Mouse (Mus musculus) lung, embryonic 16.5 days (tissue): ENCODE measurements around the gene Acbd3. TPM values are rescaled to one million over a fixed set of nuclear protein-coding genes. Genes with fewer than 3 reads are reported as not detected.

Source experiments
- ATAC-seq: fragments of 200-750 bp; cut with Nextera tagmentation; 2 replicates; pipeline ENCODE4 v1.8.0; 2017; ENCODE audit warnings: low read depth, mild to moderate bottlenecking, moderate library complexity
- H3K27ac ChIP-seq: fragments of 300-500 bp; sonication (generic); 2 replicates; pipeline ENCODE4 v1.5.1; 2014; ENCODE audit warnings: mild to moderate bottlenecking, control low read depth, low read length
- H3K27me3 ChIP-seq: fragments of 300-500 bp; sonication (generic); 2 replicates; pipeline ENCODE4 v1.6.1; 2014; ENCODE audit warnings: low read depth, low read length, mixed read lengths; ENCODE audit not compliant: control insufficient read depth, insufficient read depth
- H3K36me3 ChIP-seq: fragments of 300-500 bp; sonication (generic); 2 replicates; pipeline ENCODE4 v1.6.1; 2014; ENCODE audit warnings: low read length; ENCODE audit not compliant: control insufficient read depth, insufficient read depth
- H3K4me1 ChIP-seq: fragments of 300-500 bp; sonication (generic); replicated peaks from 2 replicates; pipeline ENCODE4 v1.6.1; 2014; ENCODE audit warnings: low read length, mixed read lengths; ENCODE audit not compliant: control insufficient read depth, insufficient read depth
- H3K4me2 ChIP-seq: fragments of 300-500 bp; sonication (generic); 2 replicates; pipeline ENCODE4 v1.6.1; 2014; ENCODE audit warnings: low read depth, low read length, control low read depth
- H3K4me3 ChIP-seq: fragments of 300-500 bp; sonication (generic); 2 replicates; pipeline ENCODE4 v1.5.1; 2014; ENCODE audit warnings: mild to moderate bottlenecking, low read length, control low read depth
- H3K9ac ChIP-seq: fragments of 300-500 bp; sonication (generic); 2 replicates; pipeline ENCODE4 v1.6.1; 2014; ENCODE audit warnings: low read length, control low read depth
- H3K9me3 ChIP-seq: fragments of 300-500 bp; sonication (generic); 2 replicates; pipeline ENCODE4 v1.6.1; 2016; ENCODE audit warnings: low read length; ENCODE audit not compliant: control insufficient read depth
- WGBS: fragments of 180-500 bp; shearing (Covaris S2); extraction: QIAGEN DNeasy Blood & Tissue Kit; methylation state at CpG from one replicate; pipeline ENCODE4 v1.1.7; 2014; 5-methylcytosine and 5-hydroxymethylcytosine counted together
- polyA plus RNA-seq: library from polyadenylated mRNA; unstranded; fragments of >200 nt; fragmentation: Nextera tagmentation; extraction: Ambion mirVana; gene quantifications from 2 replicates; pipeline ENCODE4 v1.2.1, GENCODE M21; 2015

Acbd3 gene
- polyA plus RNA-seq, 1 experiment from 2014 or later, result 20.7 TPM

DNA sequence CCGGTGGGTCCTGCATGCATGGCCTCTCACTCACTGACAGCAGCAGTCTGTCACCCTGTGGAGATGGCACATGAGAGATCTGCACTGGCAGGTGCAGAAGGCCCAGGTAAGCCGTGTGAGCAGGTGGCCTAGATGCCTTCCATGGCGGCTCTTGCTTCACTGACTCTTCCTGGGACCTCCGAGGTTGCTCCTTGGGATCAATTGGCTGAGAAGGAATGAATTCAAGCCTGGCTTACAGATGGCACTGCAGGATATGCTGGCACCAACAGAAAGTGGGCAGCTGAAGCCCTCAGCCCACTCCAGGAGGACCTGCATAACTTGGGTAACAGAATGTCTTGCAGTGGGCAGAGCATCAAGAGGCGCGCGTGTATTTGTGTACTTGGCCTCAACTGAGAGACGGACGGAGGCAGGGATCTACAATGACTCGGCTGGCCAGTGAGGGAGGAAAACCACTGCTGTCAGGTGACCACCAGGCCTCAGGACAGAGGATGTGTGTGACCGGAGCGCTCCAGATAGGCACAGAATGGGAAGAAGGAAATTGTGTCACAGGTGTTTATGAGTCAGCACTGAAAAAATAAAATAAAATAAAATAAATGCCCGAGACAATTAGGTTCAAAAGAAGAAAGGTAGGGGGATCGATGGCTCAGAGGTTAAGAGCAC, 66.1 kb downstream of the Acbd3 start:
- no peak for ATAC-seq
- H3K4me3 ChIP-seq, result no peak overlapping the region
- no peaks in the 10 kb centered on the region for H3K36me3 ChIP-seq
- no peaks in the 10 kb centered on the region for H3K9me3 ChIP-seq
- H3K4me2 ChIP-seq, result no peak overlapping the region
- peaks cover 10% of the 10 kb centered on the region for H3K4me1 ChIP-seq
- 74% methylated on average over 14 of the region's 14 CpGs for WGBS
- H3K27ac ChIP-seq, result no peak overlapping the region
- H3K9ac ChIP-seq, result no peak overlapping the region
- no peaks in the 10 kb centered on the region for H3K27me3 ChIP-seq

GRCm38 (mm10) chr1:180792814-180793213, 67.0 kb downstream of the Acbd3 start:
- 80% methylated on average over 4 of the region's 4 CpGs for WGBS
- Histone ChIP-seq H3K4me2 (no peak overlapping the region), H3K36me3 (no peaks in the 10 kb centered on the region), H3K4me3 (no peak overlapping the region), H3K9ac (no peak overlapping the region), H3K4me1 (peaks cover 10% of the 10 kb centered on the region), H3K27me3 (no peaks in the 10 kb centered on the region), H3K9me3 (no peaks in the 10 kb centered on the region), H3K27ac (no peak overlapping the region)
- ATAC-seq, result no peak

- Histone ChIP-seq H3K27me3 (no peaks in the 10 kb centered on the region), H3K9ac (peak overlapping the region; percentile 65), H3K4me3 (peak overlapping the region; percentile 48), H3K27ac (no peak overlapping the region), H3K36me3 (no peaks in the 10 kb centered on the region), H3K9me3 (no peaks in the 10 kb centered on the region), H3K4me2 (peak overlapping the region; percentile 84), H3K4me1 (peaks cover 10% of the 10 kb centered on the region)
- peak; percentile 55 for ATAC-seq
- WGBS, result 8% methylated on average over 18 of the region's 18 CpGs
Measured at GRCm38 (mm10) chr1:180793445-180794117, 67.7 kb downstream of the Acbd3 start.

DNA sequence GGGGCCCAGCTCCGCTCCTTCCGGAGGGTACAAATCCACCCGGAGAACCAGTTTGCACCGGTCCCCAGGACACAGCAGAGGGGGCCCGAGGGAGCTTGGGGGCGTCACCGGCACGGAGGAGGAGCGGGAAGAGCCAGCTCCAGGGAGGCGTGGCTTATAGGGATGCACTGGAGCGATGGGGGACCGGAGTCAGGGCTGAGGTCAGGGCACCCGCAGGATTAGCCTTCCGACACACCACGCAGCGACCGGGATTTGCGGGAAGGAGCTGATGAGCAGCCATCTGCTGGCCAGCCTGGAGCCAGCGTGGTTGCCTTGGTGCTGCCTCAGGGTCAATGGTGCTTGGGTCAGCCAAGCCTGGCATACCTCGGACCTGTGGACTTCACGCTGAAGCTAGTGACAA, 68.3 kb downstream of the Acbd3 start:
- Histone ChIP-seq H3K4me3 (peak overlapping the region; percentile 48), H3K4me1 (peaks cover 10% of the 10 kb centered on the region), H3K4me2 (peak overlapping the region; percentile 84), H3K9me3 (no peaks in the 10 kb centered on the region), H3K27ac (no peak overlapping the region), H3K9ac (peak overlapping the region; percentile 65), H3K36me3 (no peaks in the 10 kb centered on the region), H3K27me3 (no peaks in the 10 kb centered on the region)
- WGBS, result 3% methylated on average over 21 of the region's 21 CpGs
- peak; percentile 85 for ATAC-seq

DNA sequence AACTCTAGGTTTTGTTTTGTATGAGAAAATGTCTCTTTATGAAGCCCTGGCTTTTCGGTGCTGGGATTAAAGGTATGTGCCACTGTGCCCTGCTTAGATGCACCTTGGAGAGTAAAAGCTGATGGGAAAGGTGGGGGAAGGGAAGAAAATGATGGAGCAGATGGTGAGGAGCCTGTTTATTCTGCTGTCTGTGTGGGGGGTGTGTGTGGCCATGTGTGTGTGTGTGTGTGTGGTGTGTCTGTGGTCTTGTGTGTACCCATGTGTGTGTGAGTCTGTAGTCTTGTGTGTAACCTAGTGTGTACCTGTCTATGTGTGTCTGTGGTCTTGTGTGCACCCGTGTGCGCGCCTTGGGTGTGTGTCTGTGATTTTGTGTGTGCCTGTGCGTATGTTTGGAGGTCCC, 72.8 kb downstream of the Acbd3 start:
- H3K4me3 ChIP-seq, result no peak overlapping the region
- no peaks in the 10 kb centered on the region for H3K27me3 ChIP-seq
- no peak for ATAC-seq
- H3K9me3 ChIP-seq, result no peaks in the 10 kb centered on the region
- peaks cover 8% of the 10 kb centered on the region for H3K4me1 ChIP-seq
- H3K9ac ChIP-seq, result no peak overlapping the region
- no peak overlapping the region for H3K4me2 ChIP-seq
- peaks cover 19% of the 10 kb centered on the region for H3K36me3 ChIP-seq
- no peak overlapping the region for H3K27ac ChIP-seq
- WGBS, result 95% methylated on average over 5 of the region's 5 CpGs

DNA sequence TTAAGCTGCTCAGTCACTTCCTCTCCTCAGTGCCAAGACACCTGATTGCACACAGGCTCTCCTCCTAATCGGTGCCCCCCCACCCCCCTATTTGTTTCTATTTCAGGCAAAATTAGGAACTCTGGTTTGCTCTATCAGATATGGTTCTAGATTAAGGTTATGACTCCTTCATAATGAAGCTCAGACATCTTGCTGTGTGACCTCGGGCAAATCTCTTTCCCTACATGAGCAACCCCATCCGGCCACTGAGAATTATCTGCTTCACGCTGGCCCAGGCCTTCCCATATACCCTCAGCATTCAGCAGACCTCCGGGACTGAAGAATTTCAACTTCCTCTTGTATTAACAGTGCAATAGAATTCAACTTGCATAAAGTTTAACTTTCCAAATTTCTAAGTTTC, 73.4 kb downstream of the Acbd3 start:
- no peak overlapping the region for H3K4me2 ChIP-seq
- H3K9ac ChIP-seq, result no peak overlapping the region
- no peak overlapping the region for H3K4me3 ChIP-seq
- no peaks in the 10 kb centered on the region for H3K9me3 ChIP-seq
- no peak overlapping the region for H3K27ac ChIP-seq
- H3K4me1 ChIP-seq, result peaks cover 2% of the 10 kb centered on the region
- H3K27me3 ChIP-seq, result no peaks in the 10 kb centered on the region
- no peak for ATAC-seq
- 84% methylated on average over 5 of the region's 5 CpGs for WGBS
- peaks cover 25% of the 10 kb centered on the region for H3K36me3 ChIP-seq

- Histone ChIP-seq H3K4me2 (no peak overlapping the region), H3K27me3 (no peaks in the 10 kb centered on the region), H3K36me3 (peaks cover 31% of the 10 kb centered on the region), H3K9ac (no peak overlapping the region), H3K9me3 (no peaks in the 10 kb centered on the region), H3K4me3 (no peak overlapping the region), H3K27ac (no peak overlapping the region), H3K4me1 (no peaks in the 10 kb centered on the region)
- ATAC-seq, result no peak
- 96% methylated on average over 5 of the region's 5 CpGs for WGBS
Measured at GRCm38 (mm10) chr1:180800022-180800421, 74.2 kb downstream of the Acbd3 start.

DNA sequence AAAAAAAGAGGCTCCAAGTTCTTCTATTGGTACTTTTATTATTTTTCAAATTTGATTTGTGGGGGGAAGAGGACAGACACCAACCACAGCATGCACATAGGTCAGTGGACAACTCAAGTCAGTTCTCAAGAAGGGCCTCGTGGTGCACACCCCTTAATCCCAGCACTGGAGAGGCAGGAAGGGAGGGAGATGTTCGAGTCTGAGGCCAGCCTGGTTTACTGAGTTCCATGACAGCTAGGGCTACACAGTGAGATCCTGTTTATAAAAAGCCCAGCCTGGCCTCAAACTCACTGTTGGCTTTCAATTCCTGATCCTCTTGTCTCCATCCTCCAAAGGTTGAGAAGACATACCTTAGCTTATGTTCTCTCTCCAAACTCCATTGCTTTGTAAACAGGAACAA, 75.0 kb downstream of the Acbd3 start:
- H3K27ac ChIP-seq, result no peak overlapping the region
- no peak overlapping the region for H3K4me3 ChIP-seq
- H3K9ac ChIP-seq, result no peak overlapping the region
- H3K4me1 ChIP-seq, result no peaks in the 10 kb centered on the region
- H3K27me3 ChIP-seq, result no peaks in the 10 kb centered on the region
- ATAC-seq, result no peak
- no peaks in the 10 kb centered on the region for H3K9me3 ChIP-seq
- peaks cover 39% of the 10 kb centered on the region for H3K36me3 ChIP-seq
- no peak overlapping the region for H3K4me2 ChIP-seq
- whole genome bisulfite sequencing, result 34% methylated on average over 2 of the region's 2 CpGs

DNA sequence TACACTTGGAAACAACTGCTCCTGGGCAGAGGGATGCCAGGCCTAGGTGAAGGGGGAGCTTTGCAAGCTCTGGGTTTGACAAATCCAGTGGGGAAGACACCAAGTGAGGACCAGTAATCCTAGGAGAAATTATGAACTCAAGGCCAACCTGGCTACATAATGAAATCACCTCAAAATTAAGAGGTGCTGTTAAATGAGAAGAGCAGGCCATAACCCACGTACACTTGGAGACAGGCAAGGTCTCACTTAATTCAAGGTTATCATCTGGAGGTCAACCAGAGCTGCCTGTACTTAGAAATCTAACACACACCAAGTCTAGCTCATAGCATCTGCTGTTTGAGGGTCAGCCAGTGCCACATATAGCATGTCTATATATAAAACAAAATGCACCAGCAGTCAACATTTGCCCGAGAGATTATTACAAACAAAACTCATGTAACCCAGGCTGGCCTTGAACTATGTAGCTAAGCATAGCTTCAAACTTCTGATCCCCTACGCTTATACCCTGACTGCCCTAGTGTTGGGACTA, 75.7 kb downstream of the Acbd3 start:
- Histone ChIP-seq H3K4me3 (no peak overlapping the region), H3K36me3 (peaks cover 47% of the 10 kb centered on the region), H3K9ac (no peak overlapping the region), H3K4me1 (no peaks in the 10 kb centered on the region), H3K27me3 (no peaks in the 10 kb centered on the region), H3K9me3 (no peaks in the 10 kb centered on the region), H3K27ac (no peak overlapping the region), H3K4me2 (no peak overlapping the region)
- 67% methylated on average over 3 of the region's 3 CpGs for WGBS
- no peak for ATAC-seq
